Mouse (Mus musculus): ENCODE data around the gene Plch2.

DNA sequence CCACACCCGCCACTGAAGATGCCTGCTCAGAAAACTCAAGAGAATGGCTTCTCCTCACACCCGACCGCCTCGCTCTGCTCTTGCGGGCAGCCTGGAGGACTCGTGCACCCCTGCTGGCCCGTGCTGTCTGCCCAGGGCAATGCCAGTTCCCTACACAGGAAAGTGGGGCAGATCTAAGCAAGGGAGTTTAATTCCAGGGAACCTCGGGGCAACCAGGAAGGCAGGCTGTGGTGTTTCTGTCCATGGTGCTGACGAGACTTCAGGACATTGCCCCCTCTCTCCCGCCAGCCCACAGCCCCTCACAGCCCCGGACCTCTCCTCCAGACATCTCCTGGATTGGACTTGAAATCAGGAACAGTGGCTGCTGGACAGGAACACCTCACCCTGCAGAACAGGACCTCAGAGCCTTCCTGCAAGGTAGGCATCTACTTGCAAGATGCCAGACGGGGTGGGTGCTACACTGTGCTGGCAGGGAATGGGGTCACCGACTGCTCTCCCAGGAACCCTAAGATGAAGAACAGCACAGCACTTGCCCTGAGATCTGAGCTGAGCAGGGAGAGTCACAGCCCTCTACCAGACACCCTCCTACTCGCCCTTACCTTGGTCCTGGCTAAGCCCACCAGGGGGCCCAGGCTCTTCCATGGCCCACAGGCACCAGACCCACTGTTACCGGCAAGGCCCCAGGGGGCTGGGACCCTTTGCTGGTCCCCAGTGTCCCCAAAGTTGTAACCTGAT, 37.8 kb downstream of the Plch2 start:
- no peak for TF ChIP-seq CTCF (IDR thresholded peaks at IDR 0.05; ENCODE audit: low read depth)
- TF ChIP-seq EP300 (optimal IDR thresholded peaks at IDR 0.05) = no peak

Measured in stomach, postnatal 0 days (tissue).